Mouse (Mus musculus) lung, embryonic 14.5 days (tissue): Measurements from ENCODE around the gene Ydjc. TPM values are rescaled to one million over a fixed set of nuclear protein-coding genes. Genes with fewer than 3 reads are reported as not detected.
A peak's percentile ranks its signal among the peaks of the same experiment; 100 is the strongest.

Experiments
- ATAC-seq: fragments of 200-750 bp; cut with Nextera tagmentation; 2 replicates; pipeline ENCODE4 v1.8.0; 2017; ENCODE audit warnings: mild to moderate bottlenecking, moderate TSS enrichment, moderate library complexity; ENCODE audit not compliant: insufficient read depth
- DNase-seq: peaks from one replicate; pipeline ENCODE4 v3.0.0-alpha.2; 2015
- H3K27ac ChIP-seq: fragments of 300-500 bp; sonication (generic); 2 replicates; pipeline ENCODE4 v1.5.1; 2014; ENCODE audit warnings: low read depth, mild to moderate bottlenecking, moderate library complexity
- H3K27me3 ChIP-seq: fragments of 300-500 bp; sonication (generic); 2 replicates; pipeline ENCODE4 v1.6.1; 2014; ENCODE audit warnings: low read length, control low read depth; ENCODE audit not compliant: insufficient read depth
- H3K36me3 ChIP-seq: fragments of 300-500 bp; sonication (generic); 2 replicates; pipeline ENCODE4 v1.6.1; 2014; ENCODE audit warnings: control low read depth; ENCODE audit not compliant: insufficient read depth
- H3K4me1 ChIP-seq: fragments of 300-500 bp; sonication (generic); 2 replicates; pipeline ENCODE4 v1.6.1; 2014; ENCODE audit warnings: antibody characterized with exemption, control low read depth; ENCODE audit not compliant: insufficient read depth
- H3K4me2 ChIP-seq: fragments of 300-500 bp; sonication (generic); 2 replicates; pipeline ENCODE4 v1.6.1; 2014; ENCODE audit warnings: mild to moderate bottlenecking
- H3K4me3 ChIP-seq: fragments of 300-500 bp; sonication (generic); 2 replicates; pipeline ENCODE4 v1.5.1; 2014; ENCODE audit warnings: low read depth, low read length
- H3K9ac ChIP-seq: fragments of 300-500 bp; sonication (generic); 2 replicates; pipeline ENCODE4 v1.6.1; 2014
- H3K9me3 ChIP-seq: fragments of 300-500 bp; sonication (generic); 2 replicates; pipeline ENCODE4 v1.6.1; 2016; ENCODE audit warnings: low read depth, low read length, control low read depth
- CTCF ChIP-seq: IDR thresholded peaks from 2 replicates; pipeline ENCODE4 v1.5.1; 2016; ENCODE audit warnings: antibody characterized with exemption, low read depth
- WGBS: fragments of 180-500 bp; shearing (Covaris S2); extraction: QIAGEN DNeasy Blood & Tissue Kit; methylation state at CpG from one replicate; pipeline ENCODE4 v1.1.7; 2014; 5-methylcytosine and 5-hydroxymethylcytosine counted together
- microRNA counts: library from miRNA; unstranded; fragments of <30 nt; microRNA quantifications from one replicate; lab custom pipeline; 2016
- microRNA-seq: library from miRNA; unstranded; fragments of <30 nt; microRNA quantifications from one replicate; pipeline ENCODE4, GENCODE M21; 2016; ENCODE audit warnings: borderline number of aligned reads
- polyA plus RNA-seq: library from polyadenylated mRNA; unstranded; fragments of >200 nt; fragmentation: Nextera tagmentation; extraction: Ambion mirVana; gene quantifications from 2 replicates; pipeline ENCODE4 v1.2.1, GENCODE M21; 2014

Gene Ydjc
- polyA plus RNA-seq, 1 experiment from 2014 or later, result 10.1 TPM

DNA sequence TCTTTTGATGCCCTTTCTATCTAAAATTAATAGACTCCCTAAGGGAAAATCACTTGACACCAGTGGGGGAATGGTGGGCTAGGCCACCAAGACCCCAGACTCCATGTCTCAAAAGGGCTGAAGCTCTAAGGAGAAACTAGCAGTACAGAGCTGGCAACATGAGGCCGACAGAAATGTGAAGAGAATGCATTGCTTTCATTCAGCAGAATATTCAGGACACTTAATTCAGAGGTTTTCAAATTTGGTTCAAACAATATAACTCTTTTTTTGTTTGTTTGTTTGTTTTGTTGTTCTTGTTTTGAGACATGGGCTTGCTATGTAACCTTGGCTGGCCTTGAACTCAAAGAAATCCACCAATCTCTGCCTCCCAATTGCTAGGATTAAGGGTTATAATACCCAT is 58.1 kb downstream of the Ydjc start, which contains the start of gene Ube2l3:
Ube2l3 (minus strand) TSS at position 101 of the 400 bp plus-strand sequence.
- H3K27ac ChIP-seq, result no peak within 1 kb of the TSS
- peak within 1 kb of the TSS; percentile 92 for H3K4me2 ChIP-seq
- H3K9ac ChIP-seq, result peak within 1 kb of the TSS; percentile 100; the same call in 1 of the 2 replicates

DNA sequence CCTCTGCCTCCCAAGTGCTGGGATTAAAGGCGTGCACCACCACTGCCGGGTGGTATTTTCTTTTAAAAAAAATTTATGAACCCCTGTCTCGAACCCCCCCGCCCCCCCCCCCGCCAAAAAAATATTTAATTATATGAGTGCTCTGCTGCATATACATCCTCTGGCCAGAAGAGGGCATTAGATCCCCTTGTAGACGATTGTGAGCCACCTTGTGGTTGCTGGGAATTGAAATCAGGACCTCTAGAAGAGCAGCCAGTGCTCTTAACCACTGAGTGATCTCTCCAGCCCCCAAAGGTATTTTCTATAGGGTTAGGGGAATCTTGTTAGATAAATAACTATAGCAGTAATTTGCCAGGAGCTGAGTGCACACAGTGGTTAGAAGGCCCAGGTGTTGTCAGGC is 60.6 kb downstream of the Ydjc start:
- Histone ChIP-seq H3K27me3 (peaks cover 21% of the 10 kb centered on the region), H3K36me3 (no peaks in the 10 kb centered on the region), H3K4me2 (no peak overlapping the region), H3K4me3 (no peak overlapping the region), H3K27ac (no peak overlapping the region), H3K9ac (no peak overlapping the region), H3K9me3 (no peaks in the 10 kb centered on the region), H3K4me1 (peaks cover 2% of the 10 kb centered on the region; the same call in 1 of the 2 replicates)
- 4% methylated on average over 6 of the region's 6 CpGs for WGBS
- ATAC-seq, result no peak
- DNase-seq, result peak; percentile 75
- peak; percentile 74 for TF ChIP-seq CTCF

More for the DNA sequence above, 58.1 kb downstream of the Ydjc start, which contains the start of gene Ube2l3:
- no peak for TF ChIP-seq CTCF
- no peaks in the 10 kb centered on the region for H3K9me3 ChIP-seq
- H3K4me3 ChIP-seq, result peak within 1 kb of the TSS; percentile 100
- ATAC-seq (no peak), DNase-seq (no peak)
- H3K4me1 ChIP-seq, result peaks cover 4% of the 10 kb centered on the region; the same call in 1 of the 2 replicates
- 82% methylated on average over 1 of the region's 1 CpGs for WGBS
- H3K36me3 ChIP-seq, result peaks cover 6% of the 10 kb centered on the region; the same call in 1 of the 2 replicates
- H3K27me3 ChIP-seq, result peaks cover 7% of the 10 kb centered on the region; the same call in 1 of the 2 replicates

DNA sequence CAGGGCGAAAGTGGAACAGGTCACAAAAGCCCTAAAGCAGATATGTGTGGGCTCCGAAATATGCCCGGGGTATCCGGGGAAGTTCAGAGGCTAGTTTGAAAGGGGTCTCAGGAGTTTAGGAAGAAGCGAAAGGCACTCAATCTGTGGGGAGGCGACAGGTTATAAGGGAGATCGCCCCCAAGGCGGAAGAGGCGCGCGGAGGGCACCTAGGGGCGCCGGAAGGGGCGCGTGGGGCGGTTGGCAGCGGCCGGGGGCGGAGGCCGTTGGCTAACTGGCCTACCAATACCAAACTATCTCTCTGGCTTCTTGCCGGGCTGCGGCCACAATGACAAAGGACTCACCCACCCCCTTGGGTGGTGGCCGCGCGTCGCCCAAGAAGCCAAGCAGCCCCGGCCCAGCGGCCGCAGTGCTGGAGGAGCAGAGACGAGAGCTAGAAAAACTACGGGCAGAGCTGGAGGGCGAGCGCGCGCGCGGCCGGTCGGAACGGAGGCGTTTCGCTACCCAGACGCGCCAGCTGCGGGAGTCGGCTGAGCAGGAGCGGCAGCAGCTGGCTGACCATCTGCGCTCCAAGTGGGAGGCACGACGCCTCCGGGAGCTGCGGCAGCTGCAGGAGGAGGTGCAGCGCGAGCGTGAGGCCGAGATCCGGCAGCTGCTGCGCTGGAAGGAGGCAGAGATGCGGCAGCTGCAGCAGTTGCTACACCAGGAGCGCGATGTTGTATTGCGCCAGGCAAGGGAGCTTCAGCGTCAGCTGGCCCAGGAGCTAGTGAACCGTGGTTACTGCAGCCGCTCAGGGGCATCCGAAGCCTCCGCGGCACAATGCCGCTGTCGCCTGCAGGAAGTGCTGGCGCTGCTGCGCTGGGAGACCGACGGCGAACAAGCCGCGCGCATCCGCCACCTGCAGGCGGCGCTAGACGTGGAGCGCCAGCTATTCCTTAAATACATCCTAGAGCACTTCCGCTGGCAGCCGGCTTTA is 64.3 kb downstream of the Ydjc start, which contains the start of gene Rimbp3:
Rimbp3 (plus strand) TSS at position 215 of the 973 bp plus-strand sequence.
- Histone ChIP-seq H3K9ac (peak within 1 kb of the TSS; percentile 48), H3K4me2 (peak within 1 kb of the TSS; percentile 99), H3K27ac (no peak within 1 kb of the TSS), H3K36me3 (no peaks in the 10 kb centered on the region), H3K4me1 (0 out of 2 replicates have a peak, but pooled peaks cover 4% of the 10 kb centered on the region), H3K27me3 (peaks cover 33% of the 10 kb centered on the region), H3K9me3 (no peaks in the 10 kb centered on the region), H3K4me3 (peak within 1 kb of the TSS; percentile 53)
- WGBS, result under 1% methylated on average over 85 of the region's 85 CpGs
- ATAC-seq (peak; percentile 84), DNase-seq (peak; percentile 95)
- peak; percentile 85 for TF ChIP-seq CTCF

DNA sequence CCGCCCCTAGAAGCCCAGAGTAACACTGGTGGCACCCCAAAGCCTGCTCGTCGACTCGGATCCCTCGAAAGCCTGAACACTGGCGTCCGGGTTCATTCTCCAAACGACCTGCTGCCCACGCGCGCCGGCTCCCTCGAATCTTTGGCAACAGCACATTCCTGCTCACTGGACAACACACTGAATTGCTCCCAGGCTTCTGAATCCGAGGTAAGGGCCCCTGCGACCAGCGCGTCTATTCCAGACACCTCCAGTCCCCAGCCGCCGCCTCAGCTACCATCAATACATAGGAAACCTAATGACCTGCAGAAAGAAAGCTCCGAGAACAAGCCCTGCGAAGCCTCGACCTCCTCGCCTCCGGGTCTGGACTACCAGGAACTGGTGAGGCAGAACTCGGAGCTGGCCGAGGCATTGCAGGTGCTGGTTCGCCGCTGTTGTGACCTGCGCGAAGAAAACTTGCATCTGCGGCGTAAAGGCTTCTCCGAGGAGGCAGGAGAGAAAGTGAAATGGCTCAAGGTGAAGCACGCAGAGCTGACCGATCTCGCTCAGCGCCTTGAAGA is 65.1 kb downstream of the Ydjc start:
- no peak overlapping the region for H3K27ac ChIP-seq
- peaks cover 33% of the 10 kb centered on the region for H3K27me3 ChIP-seq
- 3% methylated on average over 37 of the region's 37 CpGs for WGBS
- H3K36me3 ChIP-seq, result no peaks in the 10 kb centered on the region
- DNase-seq, result no peak
- H3K4me3 ChIP-seq, result peak overlapping the region; percentile 53
- H3K4me1 ChIP-seq, result 0 out of 2 replicates have a peak, but pooled peaks cover 4% of the 10 kb centered on the region
- no peak for TF ChIP-seq CTCF
- no peaks in the 10 kb centered on the region for H3K9me3 ChIP-seq
- no peak overlapping the region for H3K9ac ChIP-seq
- peak; percentile 3 for ATAC-seq
- H3K4me2 ChIP-seq, result peak overlapping the region; percentile 99

MicroRNAs encoded within 50 kb of the gene (microRNA counts, 519-probe panel; counts per million panel counts)
- microRNA mmu-miR-130b (lab: Ali Mortazavi, UCI) (4,159 counts per million, percentile 86 among the panel's probes with 10 or more counts), microRNA mmu-miR-301b (lab: Ali Mortazavi, UCI) (2,277 counts per million, percentile 34 among the panel's probes with 10 or more counts)

Small RNA genes within 50 kb of the gene (microRNA-seq; reads per million reads assigned to microRNA genes)
- gene Mir130b (6,905 reads per million, percentile 91 among the genes with 10 or more reads in this experiment), gene Mir301b (83.9 reads per million, percentile 46 among the genes with 10 or more reads in this experiment)

Other genes with a start within 250 kb of the Ydjc start
- gene Ppm1f, start 248.2 kb upstream of the Ydjc start, polyA plus RNA-seq, result 27.6 and 29.4 TPM in 2 replicates
- 181 and 186 TPM in 2 replicates for gene Mapk1, start 161.2 kb upstream of the Ydjc start, polyA plus RNA-seq
- gene Ypel1, start 74.9 kb upstream of the Ydjc start, polyA plus RNA-seq, result 31.1 and 36.2 TPM in 2 replicates
- 119 and 136 TPM in 2 replicates for gene Ppil2, start 33.4 kb upstream of the Ydjc start, polyA plus RNA-seq
- 43.0 and 45.7 TPM in 2 replicates for gene 2610318N02Rik, start 19.5 kb upstream of the Ydjc start, polyA plus RNA-seq
- gene Sdf2l1, start 12.2 kb upstream of the Ydjc start, polyA plus RNA-seq, result 66.0 and 70.0 TPM in 2 replicates
- gene Ccdc116, start 2.6 kb downstream of the Ydjc start, polyA plus RNA-seq, result 0.64 and 0.78 TPM in 2 replicates
- gene Ube2l3, start 58.0 kb downstream of the Ydjc start, polyA plus RNA-seq, result 349 and 371 TPM in 2 replicates
- 0.13 and 0.30 TPM in 2 replicates for gene Rimbp3, start 64.0 kb downstream of the Ydjc start, polyA plus RNA-seq
- 3.4 and 4.3 TPM in 2 replicates for gene Hic2, start 89.0 kb downstream of the Ydjc start, polyA plus RNA-seq
- gene Tmem191c, start 131.5 kb downstream of the Ydjc start, polyA plus RNA-seq, result 6.7 and 7.5 TPM in 2 replicates
- 0.12 and 0.25 TPM in 2 replicates for gene Serpind1, start 186.8 kb downstream of the Ydjc start, polyA plus RNA-seq